Mouse (Mus musculus) macrophage (primary cell): ENCODE measurements around the gene Plin3. TPM values are rescaled to one million over a fixed set of nuclear protein-coding genes. Genes with fewer than 3 reads are reported as not detected.

Source experiments
- H3K27ac ChIP-seq: fragments of 350-480 bp; formaldehyde crosslinking; 2 replicates; pipeline ENCODE4 v1.9.0; 2021
- H3K36me3 ChIP-seq: fragments of 350-480 bp; formaldehyde crosslinking; 2 replicates; pipeline ENCODE4 v1.9.0; 2021; ENCODE audit errors: inconsistent target
- H3K4me3 ChIP-seq: fragments of 350-480 bp; formaldehyde crosslinking; 2 replicates; pipeline ENCODE4 v1.9.0; 2021; ENCODE audit errors: inconsistent target
- H3K79me2 ChIP-seq: fragments of 350-480 bp; formaldehyde crosslinking; 2 replicates; pipeline ENCODE4 v1.9.0; 2021; ENCODE audit errors: inconsistent target
- WGBS: methylation state at CpG from one replicate; pipeline ENCODE4 v1.1.7; 2026; ENCODE audit warnings: inconsistent platforms; ENCODE audit not compliant: missing documents; 5-methylcytosine and 5-hydroxymethylcytosine counted together
- polyA plus RNA-seq: library from polyadenylated mRNA; stranded (reverse); fragments of 250-400 nt; gene quantifications from 3 replicates; pipeline ENCODE4 v1.2.4, GENCODE M21; 2018; ENCODE audit warnings: inconsistent platforms
- total RNA-seq, 78 experiments: library from RNA; depleted of rRNA; stranded (reverse); fragments of 250-400 nt; gene quantifications; 1 replicate in 9 of 78; 2 replicates in 24 of 78; 3 replicates in 43 of 78; 4 replicates in 2 of 78; pipeline ENCODE4 v1.2.4; 2018; ENCODE audit warnings: inconsistent platforms in 56 of 78

Gene Plin3
- total RNA-seq (2018; cell fraction: chromatin; rRNA removed): 10 to 100 TPM in 18 of 26 experiments, 1 to 10 TPM in 8; 3.7 to 35.4 (median 12.4) TPM
- total RNA-seq (2018; cell fraction: cytosol; rRNA removed): 10 to 100 TPM; 28.2 to 67.4 (median 39.0) TPM
- total RNA-seq (2018; cell fraction: nucleus; rRNA removed): 10 to 100 TPM; 10.8 to 40.1 (median 19.8) TPM
- 40.0 to 53.0 TPM (median 46.8 TPM) in 3 replicates for polyA plus RNA-seq

DNA sequence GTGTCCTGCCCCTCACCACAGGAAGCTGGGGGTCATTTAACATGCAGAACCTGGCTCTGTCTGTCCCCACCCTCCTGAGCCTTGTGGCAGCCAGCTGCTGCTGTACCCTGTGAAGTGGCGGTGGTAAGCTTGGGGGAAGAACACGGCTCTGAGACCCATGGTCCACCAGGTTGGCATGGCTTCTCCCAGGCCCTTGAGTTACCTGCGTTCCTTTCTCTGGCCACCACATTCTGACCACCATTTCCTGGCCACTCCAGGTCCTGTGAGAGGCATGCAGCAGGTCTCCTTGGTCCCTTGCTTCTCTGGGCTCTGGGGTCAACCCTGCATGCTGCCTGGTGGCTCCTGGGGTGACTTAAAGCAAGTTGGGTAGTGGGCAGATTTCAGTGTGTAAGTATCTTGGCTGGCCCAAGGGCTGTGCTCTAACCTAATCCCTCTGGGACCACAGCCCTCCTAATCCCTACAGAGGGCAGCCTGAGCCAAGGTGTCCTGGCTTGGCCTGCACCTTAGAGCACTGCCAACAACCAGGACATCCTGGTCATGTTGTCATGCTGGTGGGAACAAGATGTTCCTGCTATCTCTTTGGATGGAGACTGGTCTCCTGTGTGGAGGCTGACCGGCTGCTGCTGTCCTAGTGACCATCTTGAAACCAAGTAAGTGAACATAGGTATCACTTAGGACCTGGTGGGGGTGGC is at the start of gene Plin3:
Plin3 (minus strand) TSS at position 343 of the 692 bp plus-strand sequence.
- H3K4me3 ChIP-seq: no peak within 1 kb of the TSS
- no peaks in the 10 kb centered on the region for H3K36me3 ChIP-seq
- peaks cover 26% of the 10 kb centered on the region for H3K79me2 ChIP-seq
- WGBS: 93% methylated on average over 4 of the region's 4 CpGs
- peak within 1 kb of the TSS; percentile 59; the same call in 1 of the 2 replicates for H3K27ac ChIP-seq

DNA sequence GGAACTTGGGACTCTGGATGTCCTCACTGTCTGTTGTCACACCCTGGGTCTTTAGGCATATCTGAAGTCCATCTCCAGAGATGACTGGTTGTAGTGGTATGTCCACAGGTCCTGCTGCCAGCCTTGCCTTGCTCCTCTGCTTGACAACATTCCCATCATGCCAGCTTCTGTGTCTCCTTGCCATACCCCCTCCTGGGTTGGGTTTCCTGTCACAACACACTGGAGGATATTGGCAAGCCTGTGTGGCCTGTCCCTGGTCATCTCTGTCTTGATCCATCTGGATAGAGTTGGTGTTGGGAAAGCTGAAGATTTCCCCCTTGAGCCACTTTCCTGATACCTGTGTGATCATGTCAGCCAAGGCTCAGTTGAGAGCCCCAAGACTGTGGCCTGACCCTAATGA is 48.0 kb upstream of the Plin3 start:
- peaks cover 31% of the 10 kb centered on the region; the same call in 1 of the 2 replicates for H3K79me2 ChIP-seq
- H3K4me3 ChIP-seq: no peak overlapping the region
- H3K36me3 ChIP-seq: no peaks in the 10 kb centered on the region
- H3K27ac ChIP-seq: no peak overlapping the region

DNA sequence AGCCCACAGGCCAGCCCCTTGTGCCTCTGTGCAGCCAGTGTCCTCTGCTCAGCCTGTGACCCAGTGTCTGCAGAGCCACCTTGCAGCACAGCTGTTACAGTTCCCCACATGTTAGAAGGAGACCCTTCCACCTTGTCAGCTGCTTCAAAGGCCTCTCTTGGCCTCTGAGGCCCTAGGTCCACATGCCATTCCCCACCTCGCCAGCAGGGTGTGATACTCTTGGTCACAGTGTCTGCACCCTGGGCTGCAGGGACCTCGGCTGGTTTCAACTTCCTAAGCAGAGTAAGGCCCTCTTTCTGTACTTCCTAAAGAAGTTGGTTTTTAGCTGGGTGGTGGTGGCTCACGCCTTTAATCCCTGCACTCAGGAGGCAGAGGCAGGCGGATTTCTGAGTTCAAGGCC is 46.2 kb upstream of the Plin3 start:
- H3K79me2 ChIP-seq: peaks cover 48% of the 10 kb centered on the region; the same call in 1 of the 2 replicates
- H3K4me3 ChIP-seq: no peak overlapping the region
- no peak overlapping the region for H3K27ac ChIP-seq
- 18% methylated on average over 4 of the region's 4 CpGs for WGBS
- no peaks in the 10 kb centered on the region for H3K36me3 ChIP-seq

DNA sequence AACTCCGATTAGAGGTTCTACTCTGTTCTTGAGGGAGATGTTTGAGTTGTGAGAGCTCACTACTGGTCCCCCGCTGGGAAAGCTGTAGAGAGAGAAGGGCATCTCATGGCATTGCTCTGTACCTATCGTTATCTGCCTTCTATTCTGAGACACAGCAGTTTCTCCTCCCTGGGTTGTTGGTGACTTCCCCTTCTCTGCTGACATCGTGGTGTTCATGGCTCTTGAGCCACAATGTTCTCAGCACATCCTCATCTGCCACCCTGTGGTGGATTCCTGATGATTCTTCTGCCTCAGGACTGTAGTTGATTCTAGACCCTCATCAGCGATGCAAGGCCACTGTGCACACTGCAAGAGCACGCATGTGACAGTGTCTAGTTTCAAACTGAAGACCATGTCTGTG is 45.1 kb upstream of the Plin3 start:
- Histone ChIP-seq H3K27ac (no peak overlapping the region), H3K79me2 (peaks cover 56% of the 10 kb centered on the region; the same call in 1 of the 2 replicates), H3K4me3 (no peak overlapping the region), H3K36me3 (no peaks in the 10 kb centered on the region)
- WGBS: 30% methylated on average over 6 of the region's 6 CpGs

DNA sequence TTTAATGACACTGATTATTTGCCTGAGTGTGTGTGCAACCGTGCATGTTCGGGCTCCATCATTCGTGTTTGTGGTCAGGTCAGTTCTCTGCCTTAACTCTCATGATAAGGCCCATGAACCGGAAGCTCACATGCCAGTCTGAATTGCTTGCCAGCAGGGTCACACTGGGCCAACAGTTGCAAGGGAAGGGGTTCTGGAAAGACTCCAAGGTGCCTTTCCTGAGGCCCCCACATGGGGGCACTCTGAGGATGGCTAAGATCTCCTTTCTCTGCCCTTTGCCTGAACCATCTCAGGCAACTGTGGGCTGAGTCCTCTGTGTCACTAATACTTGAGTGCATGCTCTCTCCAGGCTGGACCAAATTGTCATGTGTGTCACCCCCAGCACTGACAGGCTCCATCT is 44.5 kb upstream of the Plin3 start:
- Histone ChIP-seq H3K4me3 (no peak overlapping the region), H3K79me2 (peaks cover 62% of the 10 kb centered on the region; the same call in 1 of the 2 replicates), H3K27ac (no peak overlapping the region), H3K36me3 (no peaks in the 10 kb centered on the region)
- 7% methylated on average over 4 of the region's 4 CpGs for WGBS

DNA sequence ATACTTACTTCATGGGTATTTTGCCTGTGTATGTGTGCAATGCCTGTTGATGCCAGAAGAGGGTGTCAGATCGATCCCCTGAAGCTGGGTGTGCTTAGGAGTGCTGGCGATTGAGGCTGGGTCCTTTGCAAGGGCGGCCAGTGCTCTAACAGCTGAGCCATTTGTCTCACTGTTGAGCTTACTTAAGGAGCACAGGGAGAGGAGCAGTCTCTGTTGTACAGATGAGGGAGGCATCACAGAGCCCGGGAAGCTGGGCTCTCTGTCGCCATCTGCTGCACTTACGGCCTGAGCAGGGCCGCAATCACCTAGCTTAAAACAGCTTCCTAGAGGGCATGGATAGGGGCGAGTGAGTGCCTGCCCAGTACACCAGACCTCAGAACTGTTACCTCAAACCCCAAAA is 40.3 kb upstream of the Plin3 start:
- Histone ChIP-seq H3K27ac (no peak overlapping the region), H3K36me3 (no peaks in the 10 kb centered on the region), H3K4me3 (no peak overlapping the region), H3K79me2 (peaks cover 79% of the 10 kb centered on the region)
- WGBS: 81% methylated on average over 8 of the region's 8 CpGs

DNA sequence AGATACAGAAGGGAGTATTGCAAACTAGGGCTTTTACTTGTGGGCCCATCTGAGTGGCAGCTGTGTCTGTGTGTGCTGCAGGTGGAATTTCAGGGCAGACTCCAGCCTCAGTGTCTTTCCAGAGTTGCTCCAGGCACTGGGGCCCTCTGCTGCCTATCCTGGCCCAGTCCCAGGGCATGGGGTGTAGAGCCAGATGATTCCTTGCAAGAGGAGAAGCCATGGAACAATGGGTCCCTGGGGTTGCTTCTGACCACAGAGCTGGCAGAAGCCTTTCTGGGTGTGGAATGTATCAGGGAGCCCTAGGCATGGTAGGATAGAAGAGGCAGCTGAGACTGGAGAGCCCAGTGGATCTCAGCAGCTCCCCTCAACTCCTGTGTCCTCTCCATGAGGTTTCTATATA is 38.6 kb upstream of the Plin3 start:
- Histone ChIP-seq H3K79me2 (peaks cover 91% of the 10 kb centered on the region), H3K27ac (no peak overlapping the region), H3K4me3 (no peak overlapping the region), H3K36me3 (no peaks in the 10 kb centered on the region)

DNA sequence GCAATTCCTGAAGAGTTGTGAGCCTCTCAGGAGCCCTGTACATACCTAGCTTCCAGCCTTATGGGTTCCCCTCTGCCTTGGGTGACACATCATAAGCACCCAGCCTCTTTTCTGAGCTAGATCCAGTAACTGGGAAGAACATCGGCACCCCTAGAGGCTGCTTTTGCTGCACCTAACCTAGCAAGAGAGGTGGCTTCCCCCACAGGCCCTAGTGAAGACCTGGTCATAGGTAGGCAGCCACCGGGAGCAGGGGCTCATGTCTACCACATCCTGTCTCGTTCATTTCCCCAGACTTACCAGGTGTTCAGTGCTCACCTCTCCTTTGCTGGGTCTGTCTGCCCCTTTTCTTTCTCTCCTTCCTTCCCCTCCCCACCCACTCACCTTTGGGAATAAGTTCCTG is 37.7 kb upstream of the Plin3 start:
- no peak overlapping the region for H3K27ac ChIP-seq
- H3K4me3 ChIP-seq: no peak overlapping the region
- 67% methylated on average over 3 of the region's 3 CpGs for WGBS
- peaks cover 82% of the 10 kb centered on the region for H3K79me2 ChIP-seq
- no peaks in the 10 kb centered on the region for H3K36me3 ChIP-seq

DNA sequence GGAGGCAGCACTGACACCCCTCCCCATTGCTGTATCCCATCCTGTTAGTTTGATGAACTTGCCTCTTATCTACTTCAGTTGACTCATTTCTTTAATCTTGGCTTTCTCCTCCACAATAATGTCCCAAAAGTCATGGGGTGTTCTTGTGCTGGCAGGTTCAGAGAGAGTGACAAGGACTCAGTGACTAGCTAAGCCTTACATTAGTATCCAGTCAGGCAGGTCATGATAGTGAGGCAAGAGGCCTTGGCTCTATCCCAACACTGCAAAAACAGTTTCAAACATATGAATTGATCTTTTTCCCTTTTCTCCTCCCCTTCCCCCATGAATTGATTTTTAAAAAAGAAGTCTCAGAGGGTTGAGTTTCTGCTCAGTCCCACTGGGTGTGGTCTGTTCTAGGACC is 36.6 kb upstream of the Plin3 start:
- Histone ChIP-seq H3K4me3 (no peak overlapping the region), H3K27ac (no peak overlapping the region)

DNA sequence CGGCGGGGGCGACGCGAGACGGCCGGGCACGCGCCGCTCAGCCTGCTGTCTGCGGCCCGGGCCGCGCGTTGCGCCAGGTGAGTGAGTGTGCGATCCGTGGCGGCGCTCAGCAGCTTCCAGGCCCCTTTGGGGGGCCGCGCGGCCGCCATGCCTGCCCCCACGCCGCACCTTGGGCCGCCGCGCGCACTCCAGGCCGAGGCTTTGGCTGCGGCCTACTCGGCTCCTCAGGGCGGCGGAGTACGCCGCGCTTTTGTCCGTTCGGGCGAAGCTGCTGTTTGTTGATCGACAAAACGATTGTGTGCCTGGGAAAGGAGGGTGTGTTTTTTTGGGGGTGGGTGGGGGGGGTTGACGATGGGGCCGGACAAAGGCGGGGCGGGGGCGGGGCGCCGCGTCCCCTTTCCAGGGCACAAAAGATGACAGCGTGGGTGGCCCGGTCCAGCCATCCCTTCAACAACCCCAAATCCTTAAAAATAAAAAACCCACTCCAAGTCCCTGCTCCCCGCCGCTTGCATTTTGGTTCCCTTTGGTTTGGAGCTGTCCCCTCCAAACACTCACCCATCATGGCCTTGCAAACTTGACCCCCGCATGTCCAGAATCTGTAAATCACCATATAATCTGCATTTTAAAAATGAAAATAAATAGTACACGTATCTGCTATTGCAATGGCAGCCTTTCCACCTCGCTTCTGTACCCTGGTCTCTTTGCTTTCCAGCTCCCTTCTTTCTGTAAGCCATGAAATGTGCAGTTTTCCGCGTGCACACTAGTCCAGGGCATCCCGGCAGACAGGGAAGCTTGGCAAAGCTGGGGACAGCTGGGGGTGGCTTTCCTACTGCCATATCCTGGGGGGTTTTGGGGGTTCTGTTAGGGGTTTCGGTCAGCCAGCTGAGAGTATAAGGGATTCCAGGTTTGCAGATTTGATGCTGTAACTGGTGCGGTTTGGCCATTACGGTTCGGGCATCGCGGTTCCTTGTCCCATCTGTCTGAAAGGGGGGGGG is 33.8 kb upstream of the Plin3 start:
- Histone ChIP-seq H3K4me3 (peak overlapping the region; percentile 35), H3K36me3 (no peaks in the 10 kb centered on the region), H3K27ac (no peak overlapping the region), H3K79me2 (peaks cover 48% of the 10 kb centered on the region)
- 5% methylated on average over 52 of the region's 67 CpGs for WGBS

More for the DNA sequence above, 36.6 kb upstream of the Plin3 start:
- peaks cover 73% of the 10 kb centered on the region for H3K79me2 ChIP-seq
- H3K36me3 ChIP-seq: no peaks in the 10 kb centered on the region

DNA sequence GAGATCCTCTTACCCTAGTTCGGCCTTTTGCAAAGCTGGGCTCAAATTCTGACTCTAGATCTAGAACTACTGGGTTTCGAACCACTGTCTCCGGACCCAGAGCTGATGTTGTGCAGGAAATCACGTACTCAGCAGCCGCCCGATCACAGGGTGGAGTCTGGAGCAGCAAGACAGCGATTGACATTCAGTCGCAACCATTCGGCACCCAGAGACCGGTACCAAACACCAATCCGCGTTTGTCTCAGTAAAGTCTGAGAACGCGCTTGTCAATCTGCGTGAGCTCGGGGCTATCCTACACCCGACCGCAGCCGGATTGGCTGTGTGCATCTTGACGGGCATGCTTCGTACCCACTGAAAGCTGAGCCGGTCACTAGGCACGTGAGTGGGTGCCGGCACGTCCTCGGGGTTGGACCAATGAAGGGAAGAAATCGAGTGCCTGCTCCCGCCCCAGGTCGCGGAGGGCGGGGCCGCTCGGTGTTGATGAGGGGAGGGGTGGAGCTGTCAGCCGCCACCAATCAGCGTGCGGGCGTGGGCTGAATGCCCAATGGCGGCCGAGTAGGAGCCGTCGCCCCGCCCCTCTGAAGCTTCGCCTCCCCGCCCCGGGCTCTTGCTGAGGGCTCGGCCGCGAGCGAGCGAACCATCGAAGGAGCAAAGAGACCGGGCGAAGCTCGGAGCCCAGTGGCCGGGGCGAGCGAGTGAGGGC is 32.9 kb upstream of the Plin3 start, which contains the start of gene Kdm4b:
Kdm4b (plus strand) TSS at position 613 of the 703 bp plus-strand sequence.
- 2% methylated on average over 46 of the region's 57 CpGs for WGBS
- H3K4me3 ChIP-seq: peak within 1 kb of the TSS; percentile 35
- H3K79me2 ChIP-seq: peaks cover 39% of the 10 kb centered on the region; the same call in 1 of the 2 replicates
- peak within 1 kb of the TSS; percentile 61 for H3K27ac ChIP-seq
- H3K36me3 ChIP-seq: no peaks in the 10 kb centered on the region

DNA sequence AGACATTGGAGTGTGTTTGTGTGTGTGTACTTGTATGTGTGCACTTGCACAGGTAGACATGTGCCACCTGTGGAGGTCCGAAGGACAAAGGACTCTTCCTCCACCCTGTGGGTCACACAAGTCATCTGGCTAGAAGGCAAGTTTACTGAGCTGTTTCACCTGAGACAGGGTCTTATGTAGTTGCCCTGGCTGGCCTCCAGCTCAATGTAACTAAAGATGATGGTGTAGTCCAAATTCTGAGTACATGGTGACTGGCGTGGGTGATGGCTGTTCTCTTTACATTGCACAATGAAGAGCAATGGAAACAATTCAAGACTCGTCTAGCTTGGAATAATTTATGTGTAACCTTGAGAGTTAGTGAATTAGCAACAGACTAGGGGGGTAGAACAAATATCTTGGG is 31.7 kb upstream of the Plin3 start:
- WGBS: 86% methylated on average over 3 of the region's 3 CpGs
- H3K4me3 ChIP-seq: no peak overlapping the region
- no peaks in the 10 kb centered on the region for H3K36me3 ChIP-seq
- H3K79me2 ChIP-seq: peaks cover 28% of the 10 kb centered on the region; the same call in 1 of the 2 replicates
- no peak overlapping the region for H3K27ac ChIP-seq

DNA sequence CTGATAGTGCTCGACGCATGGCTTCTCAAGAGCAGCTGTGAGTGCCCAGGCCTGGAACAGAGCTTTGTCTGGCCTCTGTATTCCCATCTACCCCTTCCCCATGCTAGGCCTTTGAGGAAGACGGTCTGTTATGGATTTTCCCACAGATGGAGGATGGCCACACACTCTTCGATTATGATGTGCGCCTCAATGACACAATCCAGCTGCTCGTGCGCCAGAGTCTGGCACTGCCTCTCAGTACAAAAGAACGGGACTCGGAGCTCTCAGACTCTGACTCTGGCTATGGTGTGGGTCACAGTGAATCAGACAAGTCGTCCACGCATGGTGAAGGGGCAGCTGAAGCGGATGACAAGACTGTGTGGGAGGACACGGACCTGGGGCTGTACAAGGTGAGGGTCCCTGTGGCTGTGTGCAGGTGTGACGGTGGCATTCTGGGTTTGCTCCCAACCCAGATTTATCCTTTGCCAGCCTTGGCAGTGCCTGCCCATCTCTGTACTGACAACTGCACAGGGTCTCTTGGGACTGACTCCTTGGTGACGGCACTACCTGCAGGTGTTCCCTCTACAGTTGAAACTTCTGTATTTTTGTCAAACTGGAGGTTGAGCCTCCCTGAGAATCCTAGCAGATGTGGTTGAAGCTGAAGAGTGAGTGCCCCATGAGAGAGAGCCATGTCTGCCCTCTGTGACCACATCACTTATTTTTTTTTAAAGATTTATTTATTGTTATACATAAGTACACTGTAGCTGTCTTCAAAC is 16.7 kb upstream of the Plin3 start:
- H3K79me2 ChIP-seq: peaks cover 52% of the 10 kb centered on the region
- H3K4me3 ChIP-seq: no peak overlapping the region
- no peaks in the 10 kb centered on the region for H3K36me3 ChIP-seq
- no peak overlapping the region for H3K27ac ChIP-seq
- 92% methylated on average over 12 of the region's 15 CpGs for WGBS

DNA sequence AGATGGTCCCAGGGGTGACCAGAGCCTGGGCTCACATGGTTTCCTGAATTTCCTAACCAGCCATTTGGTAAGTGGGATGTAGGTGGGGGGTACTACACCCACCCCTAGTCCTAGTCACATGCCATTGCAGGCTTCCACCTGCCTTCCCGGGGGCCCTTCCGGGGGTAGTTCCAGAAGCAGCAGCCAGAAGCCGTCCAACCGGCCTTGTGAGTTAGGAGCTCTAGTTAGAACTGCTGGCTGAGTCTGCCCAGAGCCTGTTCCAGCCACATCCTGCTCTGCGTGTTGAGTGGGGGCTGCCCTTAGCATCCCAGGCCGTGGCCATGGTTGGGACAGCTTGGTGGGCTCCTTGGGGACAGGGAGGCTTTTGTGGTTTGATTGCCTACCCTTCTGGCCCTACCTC is 15.4 kb upstream of the Plin3 start:
- Histone ChIP-seq H3K4me3 (no peak overlapping the region), H3K27ac (no peak overlapping the region), H3K79me2 (peaks cover 54% of the 10 kb centered on the region), H3K36me3 (no peaks in the 10 kb centered on the region)
- WGBS: 89% methylated on average over 4 of the region's 6 CpGs
